31 mouse cellular contexts compared by ENCODE assay signal in genomic region chr8:76823456-76823855, GRCm38 (mm10).
"Had no signal": no experiment of that assay in that cellular context is flagged by ENCODE, and none has a peak within 500 bp of the region (broad histone marks: within the 10 kb centered on the region; RNA-seq: fewer than 3 reads in every experiment).

No protein-coding gene starts in this region.

- H3K9ac ChIP-seq: heart, embryonic 13.5 days; heart, embryonic 15.5 days; hindbrain, embryonic 12.5 days; hindbrain, embryonic 13.5 days; hindbrain, embryonic 14.5 days; hindbrain, embryonic 15.5 days; intestine, embryonic 15.5 days; kidney, embryonic 15.5 days had no signal

- H3K36me3 ChIP-seq: heart, embryonic 13.5 days; heart, embryonic 15.5 days; hindbrain, embryonic 10.5 days; hindbrain, embryonic 12.5 days; hindbrain, embryonic 13.5 days; hindbrain, embryonic 15.5 days; intestine, embryonic 15.5 days; kidney, embryonic 15.5 days had no signal

- ATAC-seq: hindbrain, embryonic 16.5 days; hindbrain, postnatal 0 days; inflammation-experienced regulatory T-cells, adult 6 months; intestine, embryonic 15.5 days; intestine, embryonic 16.5 days; intestine, postnatal 0 days had no signal

- H3K27ac ChIP-seq: heart, embryonic 13.5 days; heart, embryonic 15.5 days; hindbrain, embryonic 10.5 days; hindbrain, embryonic 12.5 days; hindbrain, embryonic 13.5 days; hindbrain, embryonic 14.5 days; hindbrain, embryonic 15.5 days; hindbrain, postnatal 0 days; intestine, embryonic 15.5 days; kidney, embryonic 15.5 days; kidney, postnatal 0 days; layer of hippocampus, adult 2 months; left cerebral cortex, adult 2 months had no signal

- DNase-seq: heart, postnatal 10 days; heart, postnatal 14 days; heart, postnatal 36 days; heart, postnatal 4 days; kidney, adult 11 months; kidney, adult 18-20 months; kidney, adult 2 months; kidney, adult 8-10 months; kidney, adult 9 months; kidney, postnatal 14 days; kidney, postnatal 25 days; kidney, postnatal 36 days; layer of hippocampus, adult 9-11 months; layer of hippocampus, postnatal 36 days had no signal

- H3K4me1 ChIP-seq: heart, embryonic 13.5 days; heart, embryonic 15.5 days; hindbrain, embryonic 10.5 days; hindbrain, embryonic 12.5 days; hindbrain, embryonic 13.5 days; hindbrain, embryonic 15.5 days; intestine, embryonic 15.5 days; kidney, embryonic 15.5 days had no signal

- H3K4me2 ChIP-seq: heart, embryonic 13.5 days; heart, embryonic 15.5 days; hindbrain, embryonic 12.5 days; hindbrain, embryonic 13.5 days; hindbrain, embryonic 14.5 days; hindbrain, embryonic 15.5 days; intestine, embryonic 15.5 days; kidney, embryonic 15.5 days had no signal

- H3K4me3 ChIP-seq: heart, embryonic 13.5 days; heart, embryonic 15.5 days; hindbrain, embryonic 10.5 days; hindbrain, embryonic 12.5 days; hindbrain, embryonic 13.5 days; hindbrain, embryonic 15.5 days; intestine, embryonic 15.5 days; kidney, embryonic 15.5 days; layer of hippocampus, adult 2 months; left cerebral cortex, adult 2 months had no signal

- H3K27me3 ChIP-seq: heart, embryonic 13.5 days; heart, embryonic 15.5 days; hindbrain, embryonic 12.5 days; hindbrain, embryonic 13.5 days; hindbrain, embryonic 15.5 days; intestine, embryonic 15.5 days; kidney, embryonic 15.5 days had no signal

- H3K9me3 ChIP-seq: heart, embryonic 15.5 days; hindbrain, embryonic 10.5 days; hindbrain, embryonic 12.5 days; hindbrain, embryonic 13.5 days; hindbrain, embryonic 15.5 days; intestine, embryonic 15.5 days; kidney, embryonic 15.5 days had no signal
